Mouse (Mus musculus) liver, embryonic 13.5 days (tissue): Measurements from ENCODE around the gene Frs2. TPM values are rescaled to one million over a fixed set of nuclear protein-coding genes. Genes with fewer than 3 reads are reported as not detected.
A peak's percentile ranks its signal among the peaks of the same experiment; 100 is the strongest.
"Not testable (repeated sequence)": the region's sequence is repeated elsewhere in the genome, so short reads cannot be mapped to it uniquely, and the experiment has no call there.

ENCODE experiments used
- ATAC-seq: fragments of 200-750 bp; cut with Nextera tagmentation; 2 replicates; pipeline ENCODE4 v1.8.0; 2017; ENCODE audit warnings: low read depth, mild to moderate bottlenecking, moderate number of reproducible peaks, moderate library complexity
- DNase-seq: peaks from one replicate; pipeline ENCODE4 v3.0.0; 2022
- H3K27ac ChIP-seq: fragments of 300-500 bp; sonication (generic); 2 replicates; pipeline ENCODE4 v1.5.1; 2015; ENCODE audit warnings: moderate library complexity, mild to moderate bottlenecking, inconsistent platforms
- H3K27me3 ChIP-seq: fragments of 300-500 bp; sonication (generic); 2 replicates; pipeline ENCODE4 v1.6.1; 2015; ENCODE audit warnings: mild to moderate bottlenecking, inconsistent platforms
- H3K36me3 ChIP-seq: fragments of 300-500 bp; sonication (generic); 2 replicates; pipeline ENCODE4 v1.6.1; 2015; ENCODE audit warnings: mild to moderate bottlenecking, inconsistent platforms
- H3K4me1 ChIP-seq: fragments of 300-500 bp; sonication (generic); replicated peaks from 2 replicates; pipeline ENCODE4 v1.6.1; 2015; ENCODE audit warnings: inconsistent platforms
- H3K4me2 ChIP-seq: fragments of 300-500 bp; sonication (generic); 2 replicates; pipeline ENCODE4 v1.6.1; 2015; ENCODE audit warnings: inconsistent platforms, mild to moderate bottlenecking, moderate library complexity
- H3K4me3 ChIP-seq: fragments of 300-500 bp; sonication (generic); replicated peaks from 2 replicates; pipeline ENCODE4 v1.5.1; 2015; ENCODE audit warnings: mild to moderate bottlenecking, inconsistent platforms
- H3K9ac ChIP-seq: fragments of 300-500 bp; sonication (generic); 2 replicates; pipeline ENCODE4 v1.6.1; 2015; ENCODE audit warnings: mild to moderate bottlenecking, inconsistent platforms
- H3K9me3 ChIP-seq: fragments of 300-500 bp; sonication (generic); replicated peaks from 2 replicates; pipeline ENCODE4 v1.6.1; 2016; ENCODE audit warnings: inconsistent platforms
- WGBS: fragments of 180-500 bp; shearing (Covaris S2); methylation state at CpG from one replicate; pipeline ENCODE4 v1.1.7; 2015; ENCODE audit not compliant: insufficient replicate concordance; 5-methylcytosine and 5-hydroxymethylcytosine counted together
- polyA plus RNA-seq: library from polyadenylated mRNA; unstranded; fragments of >200 nt; fragmentation: Nextera tagmentation; extraction: Ambion mirVana; gene quantifications from 2 replicates; pipeline ENCODE4 v1.2.1, GENCODE M21; 2015

Gene Frs2
- polyA plus RNA-seq, 1 experiment from 2014 or later = 8.1 TPM

DNA sequence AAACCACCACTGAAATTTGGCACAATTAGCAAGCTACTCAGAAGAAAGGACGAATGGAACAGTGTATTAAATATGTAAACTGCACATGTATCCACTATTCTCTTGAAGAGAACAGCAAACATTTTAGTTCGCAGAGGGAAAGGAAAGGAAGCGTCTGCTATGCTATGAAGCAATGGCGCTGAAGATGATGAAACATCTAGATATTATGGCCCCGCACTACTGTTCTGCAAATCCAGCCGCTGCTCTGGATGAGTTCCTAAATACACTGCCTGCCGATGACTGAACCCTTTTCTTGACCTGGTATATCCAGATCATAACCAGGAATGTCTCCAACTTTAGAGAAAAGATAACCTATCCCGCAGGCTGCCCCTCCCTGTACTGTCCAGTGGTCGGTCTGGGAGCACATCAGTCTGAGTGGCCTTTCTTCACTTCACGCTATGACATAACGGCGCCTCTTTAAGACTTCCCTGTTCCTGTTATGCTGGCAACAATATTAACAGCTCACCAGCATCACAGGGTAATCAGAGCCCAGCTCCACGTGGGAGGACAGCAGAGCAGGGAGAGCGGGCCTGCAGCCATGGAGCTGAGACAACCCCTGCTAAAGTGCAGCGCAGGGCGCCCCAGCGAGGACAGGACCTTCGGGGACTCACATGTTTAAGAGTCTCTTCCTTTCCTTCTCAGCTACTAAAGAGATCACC is 76.0 kb downstream of the Frs2 start:
- H3K9ac ChIP-seq = no peak overlapping the region
- H3K27me3 ChIP-seq = no peaks in the 10 kb centered on the region
- no peak overlapping the region for H3K27ac ChIP-seq
- no peak overlapping the region for H3K4me3 ChIP-seq
- DNase-seq = no peak
- 87% methylated on average over 18 of the region's 18 CpGs for WGBS
- ATAC-seq = no peak
- no peak overlapping the region for H3K4me2 ChIP-seq
- H3K9me3 ChIP-seq = no peaks in the 10 kb centered on the region
- H3K4me1 ChIP-seq = no peaks in the 10 kb centered on the region
- H3K36me3 ChIP-seq = peaks cover 72% of the 10 kb centered on the region

DNA sequence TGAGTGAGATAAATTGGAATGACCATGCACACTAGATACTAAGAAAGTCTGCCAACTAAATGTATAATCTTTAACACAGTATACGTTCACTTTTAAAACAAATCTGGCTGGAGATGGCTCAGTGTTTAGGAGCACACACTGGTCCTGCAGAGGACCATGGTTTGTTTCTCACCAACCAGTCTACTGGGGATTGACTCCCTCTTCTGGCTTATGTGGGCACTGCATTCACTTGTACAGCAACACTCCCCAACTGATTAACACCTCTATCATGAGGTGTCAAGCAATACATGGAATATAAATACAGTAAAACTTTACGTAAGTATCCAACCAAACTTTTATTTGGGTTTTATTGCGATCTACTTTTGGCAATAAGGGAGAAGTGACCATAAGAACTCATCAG is 79.2 kb downstream of the Frs2 start:
- Histone ChIP-seq H3K4me2 (no peak overlapping the region), H3K9me3 (no peaks in the 10 kb centered on the region), H3K27me3 (no peaks in the 10 kb centered on the region), H3K27ac (no peak overlapping the region), H3K9ac (no peak overlapping the region), H3K4me1 (peaks cover 4% of the 10 kb centered on the region; the same call in 1 of the 2 replicates), H3K36me3 (peaks cover 43% of the 10 kb centered on the region), H3K4me3 (no peak overlapping the region)
- no peak for DNase-seq
- no peak for ATAC-seq
- WGBS = 85% methylated on average over 3 of the region's 3 CpGs

DNA sequence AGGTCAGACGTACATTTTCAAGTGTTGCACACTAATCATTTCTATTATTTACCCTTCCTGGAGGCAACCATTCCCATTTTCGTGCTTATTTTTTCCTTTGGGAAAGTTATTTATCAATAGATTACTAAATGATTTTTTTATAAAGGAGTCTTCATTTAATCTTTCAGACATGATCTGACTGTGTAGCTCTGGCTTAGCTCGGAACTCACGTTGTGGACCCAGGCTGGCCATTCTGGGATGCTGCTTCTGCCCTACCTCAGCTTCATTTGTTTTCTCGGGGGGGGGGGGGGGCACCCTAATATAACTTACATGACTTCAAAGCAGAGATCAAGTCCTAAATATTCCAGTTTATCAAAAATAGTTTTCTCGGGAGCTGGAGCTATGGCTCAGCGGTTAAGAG is 84.3 kb downstream of the Frs2 start:
- Histone ChIP-seq H3K27me3 (no peaks in the 10 kb centered on the region), H3K36me3 (peaks cover 34% of the 10 kb centered on the region), H3K4me2 (peak overlapping the region; percentile 71), H3K4me1 (peaks cover 39% of the 10 kb centered on the region), H3K9me3 (no peaks in the 10 kb centered on the region), H3K9ac (peak overlapping the region; percentile 58), H3K4me3 (peak overlapping the region; percentile 94), H3K27ac (peak overlapping the region; percentile 67)
- WGBS = 4% methylated on average over 7 of the region's 7 CpGs
- ATAC-seq (no peak), DNase-seq (no peak)

DNA sequence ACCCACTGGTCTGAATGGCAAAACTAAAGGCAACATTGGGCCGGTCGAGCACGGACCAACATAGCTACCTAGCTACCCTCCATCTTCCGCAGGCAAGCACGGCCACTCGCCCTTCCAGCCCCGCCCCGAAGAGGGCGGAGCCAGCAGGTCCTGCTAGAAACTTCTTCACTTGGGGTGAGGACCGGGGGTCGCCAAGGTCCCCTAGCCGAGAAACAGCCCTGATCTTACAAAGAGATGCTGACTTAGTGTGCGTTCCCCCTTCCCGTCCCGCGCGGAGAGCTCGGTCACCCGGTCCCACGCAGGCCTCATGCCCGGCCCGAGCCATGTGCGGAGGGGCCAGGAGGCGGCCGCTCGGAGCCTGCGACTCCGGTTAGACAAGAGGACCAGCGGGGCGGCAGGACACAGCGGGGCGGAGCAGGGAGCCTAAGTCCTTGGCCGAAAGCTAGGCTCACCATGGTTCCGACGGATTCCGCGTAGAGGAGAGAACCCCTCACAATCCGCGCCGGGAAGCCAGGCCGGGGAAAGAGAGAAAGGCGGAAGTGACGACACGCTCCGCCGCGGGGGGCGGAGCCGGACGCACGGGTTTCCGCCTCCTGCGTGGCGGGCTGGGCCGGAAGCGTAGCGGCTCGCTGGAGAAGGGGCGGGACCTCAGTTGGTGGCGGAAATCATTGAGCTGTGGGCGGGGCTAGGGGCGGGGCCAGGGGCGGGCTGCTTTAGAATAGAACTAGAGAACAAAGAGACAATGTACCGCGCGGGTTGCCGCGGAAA is 84.9 kb downstream of the Frs2 start, which contains the start of gene Cct2:
Cct2 (minus strand) TSS at position 561 of the 768 bp plus-strand sequence.
- Histone ChIP-seq H3K27me3 (no peaks in the 10 kb centered on the region), H3K9ac (peak within 1 kb of the TSS; percentile 87), H3K4me2 (peak within 1 kb of the TSS; percentile 89), H3K36me3 (peaks cover 38% of the 10 kb centered on the region), H3K9me3 (no peaks in the 10 kb centered on the region), H3K4me1 (peaks cover 46% of the 10 kb centered on the region), H3K4me3 (peak within 1 kb of the TSS; percentile 94), H3K27ac (peak within 1 kb of the TSS; percentile 90)
- ATAC-seq (peak; percentile 89), DNase-seq (peak; percentile 91)
- WGBS = under 1% methylated on average over 68 of the region's 68 CpGs

DNA sequence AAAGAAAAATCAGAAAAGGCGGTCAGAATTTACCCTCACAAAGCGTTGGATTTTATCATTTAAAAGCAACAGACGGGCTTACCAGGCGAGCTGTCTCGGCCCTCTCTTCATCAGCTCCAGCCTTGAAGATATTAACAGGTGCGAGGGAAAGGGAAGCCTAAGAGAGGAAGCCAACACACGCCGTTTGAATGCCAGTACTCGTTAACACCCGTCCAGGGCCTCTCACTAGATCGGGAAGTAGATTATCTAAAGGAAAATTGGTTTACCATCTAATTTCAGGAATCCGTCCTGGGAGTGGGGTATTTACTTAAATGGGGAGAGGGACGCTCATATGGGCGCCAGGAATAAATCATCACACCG is 85.5 kb downstream of the Frs2 start:
- under 1% methylated on average over 15 of the region's 15 CpGs for WGBS
- Histone ChIP-seq H3K4me1 (peaks cover 46% of the 10 kb centered on the region), H3K9me3 (no peaks in the 10 kb centered on the region), H3K36me3 (peaks cover 43% of the 10 kb centered on the region), H3K9ac (peak overlapping the region; percentile 87), H3K27me3 (no peaks in the 10 kb centered on the region), H3K4me3 (peak overlapping the region; percentile 94), H3K4me2 (peak overlapping the region; percentile 89), H3K27ac (peak overlapping the region; percentile 90)
- DNase-seq (no peak), ATAC-seq (peak; percentile 53)

DNA sequence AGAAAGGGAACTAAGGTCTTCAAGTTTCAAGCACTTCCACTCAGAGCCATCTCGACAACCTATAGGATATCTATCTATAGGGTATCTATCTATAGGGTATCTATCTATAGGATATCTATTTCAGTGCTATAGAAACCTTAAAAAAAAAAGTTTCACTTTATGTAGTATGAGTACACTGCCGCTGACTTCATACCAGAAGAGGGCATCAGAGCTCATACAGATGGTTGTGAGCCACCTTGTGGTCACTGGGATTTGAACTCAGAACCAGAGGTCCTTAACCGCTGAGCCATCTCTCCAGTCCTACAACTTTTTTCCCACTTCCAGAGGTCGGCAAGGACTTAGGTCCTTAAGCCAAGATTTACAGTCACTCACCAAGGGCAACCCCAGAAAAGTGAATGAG is 92.7 kb downstream of the Frs2 start:
- H3K36me3 ChIP-seq = peaks cover 100% of the 10 kb centered on the region
- H3K4me2 ChIP-seq = no peak overlapping the region
- no peak overlapping the region for H3K4me3 ChIP-seq
- no peaks in the 10 kb centered on the region for H3K9me3 ChIP-seq
- WGBS = 84% methylated on average over 4 of the region's 4 CpGs
- no peak for ATAC-seq
- H3K27ac ChIP-seq = no peak overlapping the region
- peaks cover 22% of the 10 kb centered on the region for H3K4me1 ChIP-seq
- no peak for DNase-seq
- H3K9ac ChIP-seq = no peak overlapping the region
- H3K27me3 ChIP-seq = no peaks in the 10 kb centered on the region

DNA sequence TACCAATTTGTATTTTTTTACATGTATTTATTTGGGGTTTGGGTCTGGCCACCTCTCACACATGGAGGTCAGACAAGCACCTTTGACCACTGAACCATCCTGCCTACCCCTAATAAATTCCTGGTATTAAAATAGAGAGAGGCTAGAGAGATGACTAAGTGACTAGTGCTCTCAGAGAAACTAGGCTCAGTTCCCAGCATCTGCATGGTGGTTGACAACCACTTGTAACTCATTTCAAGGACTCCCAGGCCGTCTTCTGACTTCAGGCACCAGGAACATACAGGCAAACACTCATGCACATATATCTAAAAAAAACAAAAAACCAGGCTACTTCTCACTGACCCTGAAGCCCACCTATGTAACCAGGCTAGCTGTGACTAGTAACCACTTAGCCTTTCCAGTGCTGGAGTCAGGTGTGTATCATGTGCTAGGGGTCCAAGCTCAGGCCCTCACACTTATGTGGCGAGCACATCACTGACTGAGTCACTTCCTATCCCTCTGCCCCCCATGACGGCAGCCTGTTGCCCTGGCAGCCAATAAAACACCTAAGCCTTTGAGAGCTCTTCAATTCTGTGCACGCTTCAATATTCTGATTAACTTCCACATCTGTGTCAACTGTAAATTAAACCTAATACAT is 98.3 kb downstream of the Frs2 start:
- H3K9ac ChIP-seq = no peak overlapping the region
- no peak overlapping the region for H3K4me2 ChIP-seq
- peaks cover 68% of the 10 kb centered on the region for H3K36me3 ChIP-seq
- H3K9me3 ChIP-seq = no peaks in the 10 kb centered on the region
- ATAC-seq (no peak), DNase-seq (no peak)
- H3K4me1 ChIP-seq = 0 out of 2 replicates have a peak, but pooled peaks cover 3% of the 10 kb centered on the region
- H3K27me3 ChIP-seq = peaks cover 14% of the 10 kb centered on the region
- no peak overlapping the region for H3K27ac ChIP-seq
- H3K4me3 ChIP-seq = no peak overlapping the region
- WGBS = 75% methylated on average over 4 of the region's 4 CpGs

DNA sequence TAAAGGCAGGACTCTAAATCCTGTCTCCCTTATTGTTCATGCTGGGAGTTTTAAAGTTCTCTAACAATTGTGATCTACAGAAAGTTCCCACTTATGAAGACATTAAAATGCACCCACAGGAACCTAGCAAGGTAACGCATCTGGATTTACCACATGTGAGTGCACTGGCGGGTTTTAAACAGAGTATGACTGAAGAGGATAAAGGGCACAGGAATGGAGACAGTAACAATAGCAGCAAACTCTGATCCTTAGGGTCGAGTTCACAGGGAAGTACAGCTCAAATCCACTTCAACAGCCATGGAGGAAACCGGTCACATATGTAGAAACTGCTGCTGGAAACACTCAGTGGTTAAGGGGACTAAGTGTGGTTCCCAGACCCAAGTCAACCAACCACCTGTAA is 99.1 kb downstream of the Frs2 start:
- WGBS = 69% methylated on average over 4 of the region's 4 CpGs
- Histone ChIP-seq H3K9me3 (no peaks in the 10 kb centered on the region), H3K27ac (no peak overlapping the region; the same call in 1 of the 2 replicates), H3K4me1 (peaks cover 4% of the 10 kb centered on the region), H3K4me2 (no peak overlapping the region), H3K4me3 (no peak overlapping the region), H3K9ac (no peak overlapping the region), H3K36me3 (peaks cover 60% of the 10 kb centered on the region), H3K27me3 (peaks cover 15% of the 10 kb centered on the region)
- DNase-seq (no peak), ATAC-seq (no peak)

DNA sequence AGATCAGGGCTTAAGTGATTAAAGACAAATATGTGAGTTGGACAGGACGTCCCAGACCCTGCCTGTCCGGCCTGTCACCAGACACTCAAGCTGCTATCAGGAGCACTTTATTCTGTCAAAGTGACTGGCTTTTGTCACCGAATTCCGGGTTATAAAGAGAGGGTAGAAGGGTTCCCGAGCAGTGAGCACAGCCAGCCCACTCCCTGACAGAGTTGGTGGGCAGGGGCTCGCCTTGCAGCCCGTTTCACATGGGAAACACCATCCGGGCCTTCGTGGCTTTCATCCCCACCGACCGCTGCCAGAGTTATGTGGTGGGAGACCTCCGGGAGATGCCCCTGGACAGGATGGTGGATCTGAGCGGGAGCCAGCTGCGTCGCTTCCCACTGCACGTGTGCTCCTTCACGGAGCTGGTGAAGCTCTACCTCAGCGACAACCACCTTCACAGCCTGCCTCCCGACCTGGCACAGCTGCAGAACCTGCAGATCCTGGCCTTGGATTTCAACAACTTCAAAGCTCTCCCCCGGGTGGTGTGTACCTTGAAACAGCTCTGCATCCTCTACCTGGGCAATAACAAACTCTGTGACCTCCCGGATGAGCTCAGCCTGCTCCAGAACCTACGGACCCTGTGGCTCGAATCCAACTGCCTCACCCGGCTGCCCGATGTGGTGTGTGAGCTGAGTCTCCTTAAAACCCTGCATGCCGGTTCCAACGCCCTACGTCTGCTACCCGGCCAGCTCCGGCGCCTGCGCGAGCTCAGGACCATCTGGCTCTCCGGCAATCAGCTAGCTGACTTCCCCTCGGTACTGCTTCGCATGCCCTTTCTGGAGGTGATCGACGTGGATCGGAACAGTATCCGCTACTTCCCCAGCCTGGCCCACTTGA is 102.9 kb downstream of the Frs2 start, which contains the start of gene Lrrc10:
Lrrc10 (plus strand) TSS at position 167 of the 882 bp plus-strand sequence.
- Histone ChIP-seq H3K27me3 (peaks cover 15% of the 10 kb centered on the region), H3K9me3 (no peaks in the 10 kb centered on the region), H3K36me3 (peaks cover 22% of the 10 kb centered on the region), H3K27ac (no peak within 1 kb of the TSS), H3K4me2 (peak within 1 kb of the TSS; percentile 36), H3K4me3 (no peak within 1 kb of the TSS), H3K4me1 (peaks cover 16% of the 10 kb centered on the region), H3K9ac (no peak within 1 kb of the TSS)
- WGBS = 45% methylated on average over 40 of the region's 40 CpGs
- DNase-seq (no peak), ATAC-seq (no peak)

DNA sequence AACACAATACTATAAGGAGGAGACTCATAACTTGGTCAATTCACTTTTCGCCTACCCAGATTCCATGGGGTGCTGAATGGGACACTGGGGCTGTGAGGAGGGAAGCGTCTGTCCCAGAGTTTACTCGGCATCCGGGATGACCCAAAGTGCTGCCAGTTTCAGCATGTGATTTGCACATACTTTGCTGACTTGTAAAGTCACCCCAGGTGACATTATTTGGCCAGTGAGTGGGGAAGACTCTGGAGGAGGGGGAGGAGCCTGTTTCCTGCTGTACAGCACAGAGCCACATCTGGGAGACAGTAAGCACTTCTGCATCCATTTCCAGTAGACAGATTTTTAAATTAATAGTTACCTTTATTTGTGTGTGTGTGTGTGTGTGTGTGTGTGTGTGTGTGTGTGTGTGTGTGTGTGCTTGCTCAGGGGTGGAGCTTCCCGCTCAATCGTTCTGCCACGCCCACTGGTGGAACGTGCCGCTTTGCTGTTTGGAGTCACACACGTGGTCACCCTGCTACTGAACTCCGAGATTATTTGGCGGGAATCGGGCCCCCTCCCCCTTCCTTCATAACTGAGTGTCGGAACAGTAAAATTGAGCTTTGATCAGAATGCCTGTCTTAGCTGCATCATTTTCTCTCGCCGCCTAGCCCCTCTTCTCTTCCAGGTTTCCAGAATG is 104.7 kb downstream of the Frs2 start:
- H3K9ac ChIP-seq, H3K4me3 ChIP-seq, H3K27ac ChIP-seq, H3K9me3 ChIP-seq, H3K36me3 ChIP-seq: not testable (repeated sequence)
- 30% methylated on average over 16 of the region's 16 CpGs for WGBS
- Histone ChIP-seq H3K4me1 (peaks cover 16% of the 10 kb centered on the region), H3K4me2 (peak overlapping the region; percentile 36), H3K27me3 (peaks cover 15% of the 10 kb centered on the region)
- DNase-seq = peak; percentile 42
- peak; percentile 49 for ATAC-seq
